Mouse (Mus musculus) heart, postnatal 10 days (tissue): ENCODE data around the gene Ubxn4. TPM values are rescaled to one million over a fixed set of nuclear protein-coding genes. Genes with fewer than 3 reads are reported as not detected.
"Not testable (repeated sequence)": the region's sequence is repeated elsewhere in the genome, so short reads cannot be mapped to it uniquely, and the experiment has no call there.

ENCODE experiments used
- DNase-seq, 2 experiments: peaks; one replicate each; pipeline ENCODE4 v3.0.0; 2021
- intact Hi-C: fragments of 180-260 bp; cut with DNase I; formaldehyde crosslinking; loops from one replicate; pipeline ENCODE4 v1.15.1; 2025
- total RNA-seq, 2 experiments: library from RNA; stranded (reverse); gene quantifications; 2 replicates each; pipeline ENCODE4 v1.2.3; 2021

Ubxn4 gene
- total RNA-seq, result 10 to 100 TPM; 45.1 to 46.7 TPM

GRCm38 (mm10) chr1:128243627-128243995, at the start of gene Ubxn4:
Gene Ubxn4 (plus strand): TSS chr1:128243964.
- DNase-seq, result no peak
- intact Hi-C loops, result loop anchor here (10.0 kb wide), 1 partner anchor 419 kb away; no protein-coding TSS in a partner anchor

- no peak for DNase-seq
- intact Hi-C loops, result no loop called here
Observed at GRCm38 (mm10) chr1:128194011-128194410, 49.8 kb upstream of the Ubxn4 start.

DNA sequence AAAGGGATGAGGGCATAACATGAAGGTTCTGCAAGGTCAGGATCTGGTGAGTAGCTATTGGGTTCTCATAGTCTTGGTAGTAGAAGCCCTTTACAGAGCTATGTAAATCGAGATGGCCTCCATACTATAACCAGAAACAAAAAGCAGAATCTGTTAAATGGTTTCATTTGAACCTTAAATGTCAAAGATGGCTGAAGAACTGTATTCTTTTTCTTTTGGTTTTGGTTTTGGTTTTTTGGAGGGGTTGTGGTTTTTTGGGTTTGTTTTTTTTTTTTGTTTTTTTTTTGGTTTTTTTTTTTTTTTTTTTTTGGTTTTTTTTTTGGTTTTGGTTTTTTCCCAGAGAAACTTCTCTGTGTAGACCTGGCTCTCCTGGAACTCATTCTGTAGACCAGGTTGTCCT, 46.4 kb upstream of the Ubxn4 start:
- intact Hi-C loops, result no loop called here
- DNase-seq, result no peak

DNA sequence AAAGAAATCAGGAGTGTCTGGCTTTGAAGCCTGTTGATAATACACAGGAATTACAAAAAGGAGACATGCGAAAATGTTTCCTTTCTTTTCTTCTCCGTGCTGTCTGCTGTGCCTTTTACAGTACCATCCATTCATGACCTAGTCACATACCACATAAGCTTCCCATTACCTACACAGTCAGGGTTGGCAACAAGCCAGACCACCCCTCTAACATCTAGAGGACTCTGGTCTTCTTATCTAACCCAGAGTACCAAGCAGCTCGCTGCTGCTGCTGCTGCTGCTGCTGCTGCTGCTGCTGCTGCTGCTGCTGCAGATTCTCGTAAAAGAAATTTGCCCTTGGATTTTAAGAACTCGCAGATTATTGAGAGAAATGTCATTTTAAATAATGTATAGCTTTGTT, 30.5 kb upstream of the Ubxn4 start:
- intact Hi-C loops, result no loop called here
- no peak for DNase-seq

GRCm38 (mm10) chr1:128221886-128222285, 21.9 kb upstream of the Ubxn4 start:
- intact Hi-C loops, result no loop called here
- DNase-seq, result no peak

DNA sequence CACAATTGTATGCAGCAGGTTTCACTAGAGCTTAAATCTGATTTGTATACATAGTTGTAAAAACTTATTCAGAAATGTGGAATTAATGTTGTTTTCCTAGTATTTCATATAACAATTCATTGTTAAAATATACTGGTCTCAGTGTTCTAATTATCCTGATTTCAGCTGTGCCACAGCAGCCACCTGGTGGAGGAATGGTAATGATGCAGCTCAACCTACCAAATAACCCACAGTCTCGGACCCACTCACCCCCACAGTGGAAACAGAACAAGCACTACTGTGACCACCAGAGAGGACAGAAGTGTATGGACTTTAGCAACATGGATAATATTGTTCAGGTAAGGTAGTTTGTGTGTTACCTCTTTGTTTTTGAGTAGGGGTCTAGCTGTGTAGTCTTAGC, 20.5 kb upstream of the Ubxn4 start:
- DNase-seq, result no peak
- intact Hi-C loops, result no loop called here

GRCm38 (mm10) chr1:128235181-128235580, 8.6 kb upstream of the Ubxn4 start:
- intact Hi-C loops, result no loop called here
- DNase-seq, result no peak

- peak; percentile 96 to 97 for DNase-seq
- intact Hi-C loops, result loop anchor here (10.0 kb wide), 1 partner anchor 419 kb away; no protein-coding TSS in a partner anchor
Observed at GRCm38 (mm10) chr1:128243996-128244726, 397 bp downstream of the Ubxn4 start.

DNA sequence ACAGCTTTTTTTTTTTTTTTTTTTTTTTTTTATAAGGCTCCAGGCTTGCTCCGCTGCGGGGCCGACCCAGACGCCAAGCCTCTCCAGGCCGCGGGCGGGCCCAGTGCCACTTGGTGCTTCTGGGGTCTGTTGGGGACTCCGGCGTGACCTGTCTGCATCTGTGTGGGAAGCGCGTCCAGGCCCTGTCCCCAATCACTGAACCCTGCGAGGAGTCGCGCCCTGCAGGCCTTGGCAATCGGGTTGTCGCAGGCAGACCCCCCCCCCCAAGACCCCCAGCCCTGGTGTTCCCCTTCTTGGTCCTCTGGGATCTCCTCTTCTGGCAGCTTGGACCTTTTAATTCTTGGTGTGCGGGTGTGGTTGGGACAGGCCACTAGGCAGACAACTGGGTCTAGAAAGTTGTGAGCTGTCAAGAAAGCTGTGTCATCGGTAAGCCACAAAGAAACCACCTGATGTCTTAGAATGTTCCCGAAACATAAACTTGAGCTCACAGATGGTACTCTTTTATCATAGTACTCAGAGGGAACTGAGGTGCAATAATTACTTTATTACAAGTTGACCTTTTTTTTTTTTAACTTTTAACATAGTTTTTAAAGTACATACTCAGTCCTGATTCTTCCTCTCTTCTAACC, 1.1 kb downstream of the Ubxn4 start:
- intact Hi-C loops, result loop anchor here (10.0 kb wide), 1 partner anchor 420 kb away; no protein-coding TSS in a partner anchor
- DNase-seq, result no peak

GRCm38 (mm10) chr1:128267061-128267460, 23.3 kb downstream of the Ubxn4 start:
- DNase-seq, intact Hi-C loops: not testable (repeated sequence)

DNA sequence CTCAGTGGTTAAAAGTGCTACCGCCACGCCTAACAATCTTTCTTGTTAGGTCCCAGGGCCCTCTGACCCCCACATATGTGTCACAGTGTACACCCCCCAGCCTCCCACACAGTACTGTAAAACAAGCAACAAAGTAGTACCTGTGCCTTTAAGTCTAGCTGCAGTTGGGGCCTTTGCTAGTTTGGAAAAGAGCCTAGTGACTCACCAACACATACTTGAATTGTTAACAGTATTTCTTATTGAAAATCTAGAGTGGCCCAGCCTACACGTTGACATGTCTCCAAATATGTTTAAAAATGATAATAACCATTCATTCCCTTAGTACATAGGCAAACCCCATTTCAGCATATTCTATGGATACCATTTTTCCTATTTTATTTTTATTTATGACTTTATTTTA, 27.0 kb downstream of the Ubxn4 start:
- DNase-seq, result no peak
- intact Hi-C loops, result no loop called here

DNA sequence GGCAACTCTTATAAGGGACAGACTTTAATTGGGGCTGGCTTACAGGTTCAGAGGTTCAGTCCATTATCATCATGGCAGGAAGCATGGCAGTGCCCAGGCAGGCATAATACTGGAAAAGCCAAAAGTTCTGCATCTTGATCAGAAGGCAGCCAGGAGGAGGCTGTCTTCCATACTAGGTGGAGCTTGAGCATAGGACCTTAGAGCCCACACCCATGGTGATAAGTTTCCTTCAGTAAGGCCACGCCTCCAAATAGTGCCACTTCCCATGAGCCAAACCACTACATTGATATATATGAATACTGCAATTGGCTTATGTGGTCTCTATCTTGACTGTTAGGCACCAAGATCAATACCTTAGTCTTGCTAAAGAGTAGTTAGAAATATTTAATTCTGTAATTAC, 32.1 kb downstream of the Ubxn4 start:
- intact Hi-C loops, result no loop called here
- DNase-seq, result no peak

DNA sequence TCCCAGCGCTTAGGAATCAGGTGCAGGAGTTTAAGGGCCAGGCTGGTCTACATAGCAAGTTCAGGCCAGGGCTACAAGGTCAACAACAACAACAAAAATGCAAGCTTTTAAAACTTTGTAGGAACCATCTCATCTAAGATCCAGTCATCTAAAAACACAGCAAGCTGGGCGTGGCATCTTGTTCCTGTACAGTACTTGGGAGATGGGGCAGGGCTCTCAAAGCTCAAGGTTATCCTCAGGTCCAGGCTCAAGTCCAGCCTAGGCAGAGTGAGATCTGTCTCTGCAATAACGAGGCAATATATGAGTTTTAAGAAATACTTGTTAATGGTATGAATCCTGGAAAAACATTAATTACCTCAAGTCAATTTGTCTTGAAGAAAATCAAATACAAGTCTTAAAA, 34.8 kb downstream of the Ubxn4 start:
- no peak for DNase-seq
- intact Hi-C loops, result no loop called here

DNA sequence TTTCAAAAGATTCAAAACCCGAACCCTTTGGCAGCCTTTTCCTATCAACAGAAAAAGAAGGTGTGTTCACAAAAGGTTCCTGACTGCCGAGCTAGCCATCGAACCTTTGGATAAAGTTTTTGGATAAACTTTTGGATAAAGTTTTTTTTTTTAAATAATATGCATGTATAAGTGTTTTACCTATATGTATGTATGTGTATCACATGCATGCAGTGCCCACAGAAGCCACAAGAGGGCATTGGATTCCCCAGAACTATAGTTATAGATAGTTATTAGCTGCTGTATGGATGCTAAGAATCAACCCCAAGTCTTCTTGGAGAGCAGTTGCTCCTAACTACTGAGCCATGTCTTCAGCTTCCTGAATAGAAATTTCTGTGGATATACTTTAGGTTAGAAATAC, 38.0 kb downstream of the Ubxn4 start:
- intact Hi-C loops, result loop anchor here (5.0 kb wide), 1 partner anchor 551 kb away; no protein-coding TSS in a partner anchor
- no peak for DNase-seq

GRCm38 (mm10) chr1:128282924-128283323, 39.2 kb downstream of the Ubxn4 start:
- intact Hi-C loops, result loop anchor here (5.0 kb wide), 1 partner anchor 549 kb away; no protein-coding TSS in a partner anchor
- no peak for DNase-seq

DNA sequence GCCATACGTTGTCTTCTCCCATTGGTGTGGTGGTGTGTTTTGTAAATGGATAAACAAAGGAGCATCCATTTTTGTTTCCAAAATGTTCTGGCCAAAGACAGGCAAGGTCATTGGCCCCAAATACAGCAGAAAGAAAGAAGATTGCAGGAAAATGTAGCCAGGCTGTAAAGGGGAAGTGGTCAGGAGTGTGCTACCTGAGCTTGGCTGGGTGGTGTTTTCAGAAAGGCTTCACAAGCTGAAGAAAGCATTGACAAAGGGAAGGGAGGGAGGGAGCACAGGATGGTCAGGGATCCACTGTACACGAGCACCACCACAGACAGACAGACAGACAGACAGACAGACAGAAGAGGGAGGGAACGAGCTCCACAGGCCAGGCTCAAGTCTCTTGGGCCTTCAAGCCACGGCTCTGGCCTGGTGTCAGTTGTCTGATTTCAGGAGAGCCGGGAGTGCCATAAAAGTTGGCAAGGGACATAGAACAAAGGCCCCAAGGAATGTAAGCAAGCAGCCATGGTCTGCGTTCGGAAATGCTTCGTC, 40.5 kb downstream of the Ubxn4 start:
- no peak for DNase-seq
- intact Hi-C loops, result loop anchor here (5.0 kb wide), 1 partner anchor 548 kb away; no protein-coding TSS in a partner anchor

- intact Hi-C loops, result no loop called here
- DNase-seq, result peak; percentile 27 to 29
Observed at GRCm38 (mm10) chr1:128285136-128285535, 41.4 kb downstream of the Ubxn4 start.

- intact Hi-C loops, result no loop called here
- DNase-seq, result no peak
Observed at GRCm38 (mm10) chr1:128290295-128290694, 46.5 kb downstream of the Ubxn4 start.

DNA sequence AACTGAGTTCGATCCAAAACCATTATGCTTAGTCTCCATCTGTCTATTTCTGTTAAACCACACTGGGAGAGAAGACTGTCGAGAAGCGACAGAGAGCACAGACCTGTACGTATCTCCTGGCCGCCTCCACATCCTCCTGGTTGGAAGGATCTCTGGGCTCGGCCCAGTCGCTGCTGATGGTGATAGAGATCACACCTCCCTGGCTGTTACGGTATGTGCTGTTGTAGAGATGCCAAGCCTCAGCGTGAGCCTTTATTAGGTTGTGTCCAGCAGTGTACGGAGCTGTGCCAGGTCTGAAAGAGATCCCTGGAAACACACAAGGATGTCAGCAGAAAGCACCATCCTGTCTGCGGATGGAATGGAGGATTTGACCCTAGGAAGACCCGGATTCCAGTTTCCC, 49.8 kb downstream of the Ubxn4 start:
- intact Hi-C loops, result no loop called here
- DNase-seq, result no peak

DNA sequence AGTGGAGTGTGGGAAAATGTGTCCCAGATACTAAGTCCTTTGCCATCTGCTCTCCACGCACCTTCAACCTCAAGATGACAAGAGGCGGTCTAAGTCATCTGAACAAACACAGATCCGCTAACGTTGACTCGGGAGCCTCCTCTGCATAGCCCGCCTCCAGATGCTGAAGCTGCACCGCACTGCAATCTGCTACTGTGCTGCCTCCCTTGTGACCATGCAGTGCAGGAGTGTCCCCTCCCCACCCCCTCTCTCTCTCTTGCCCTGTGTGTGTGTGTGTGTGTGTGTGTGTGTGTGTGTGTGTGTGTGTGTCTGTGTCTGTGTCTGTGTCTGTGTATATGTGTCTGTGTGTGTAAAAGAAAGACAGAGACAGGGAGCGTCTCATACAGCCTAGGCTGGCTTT, 51.5 kb downstream of the Ubxn4 start:
- intact Hi-C loops, result no loop called here
- no peak for DNase-seq

DNA sequence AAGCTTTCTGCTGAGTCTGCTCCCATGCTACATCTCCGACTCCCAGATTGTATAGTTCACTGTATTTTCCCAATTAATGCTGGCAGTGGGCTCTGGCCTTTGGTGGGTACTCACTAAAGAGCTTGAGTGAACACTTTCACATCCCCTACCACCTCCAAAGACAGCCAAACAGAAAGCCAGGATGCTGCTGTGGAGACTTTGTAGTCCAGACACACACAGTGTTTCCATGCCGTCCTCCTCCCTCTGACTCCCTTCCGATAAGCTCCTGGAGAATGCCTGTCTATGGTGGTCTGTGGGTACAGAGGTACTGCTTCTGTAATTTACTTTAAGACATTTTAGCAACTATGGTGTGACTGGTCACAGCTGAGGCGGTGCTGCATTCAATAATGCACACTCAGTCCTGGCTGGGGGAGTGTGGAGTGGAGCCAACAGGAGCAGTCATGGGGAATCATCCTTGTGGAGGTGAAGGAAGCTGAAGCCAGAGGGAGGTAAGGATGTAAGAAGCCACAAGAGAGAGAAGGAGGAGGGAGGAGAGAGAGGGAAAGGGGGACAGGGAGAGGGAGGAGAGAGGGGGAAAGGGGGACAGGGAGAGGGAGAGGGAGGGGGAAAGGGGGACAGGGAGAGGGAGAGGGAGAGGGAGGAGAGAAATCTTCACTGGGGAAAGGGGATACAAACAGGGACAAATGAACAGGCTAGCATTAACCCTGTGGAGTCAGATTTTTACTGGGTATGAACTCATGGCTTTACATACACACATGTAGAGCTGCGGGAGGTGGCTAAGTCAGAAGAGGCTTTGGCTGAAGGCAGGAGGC, 52.2 kb downstream of the Ubxn4 start:
- no peak for DNase-seq
- intact Hi-C loops, result no loop called here
